ENCODE assay signal across 20 mouse cellular contexts in genomic region chr4:41763176-41763575, GRCm38 (mm10). TPM values are rescaled to one million over a fixed set of nuclear protein-coding genes. Genes with fewer than 3 reads are reported as not detected.
A peak's percentile ranks its signal among the peaks of the same experiment; 100 is the strongest.
DNase-seq lines count a peak whose midpoint lies in the region; ATAC-seq and TF ChIP-seq lines count a peak whose summit lies in the region.
"Not testable (repeated sequence)": the region's sequence is repeated elsewhere in the genome, so short reads cannot be mapped to it uniquely, and the experiment has no call there.
"Had no signal": no experiment of that assay in that cellular context is flagged by ENCODE, and none has a peak within 500 bp of the region (broad histone marks: within the 10 kb centered on the region; RNA-seq: fewer than 3 reads in every experiment).

No protein-coding gene starts in this region.

- not testable (repeated sequence) for ATAC-seq in embryonic facial prominence, embryonic 15.5 days (ENCODE audit: insufficient number of reproducible peaks, low FRiP score, low TSS enrichment, low read depth); heart, embryonic 12.5 days (ENCODE audit: insufficient number of reproducible peaks, low FRiP score); hindbrain, embryonic 14.5 days (ENCODE audit: low FRiP score); limb, embryonic 14.5 days (ENCODE audit: low FRiP score, low read depth); stomach, embryonic 15.5 days (ENCODE audit: insufficient read depth, low FRiP score, low read depth)

- H3K9me3 ChIP-seq in embryonic facial prominence, embryonic 10.5 days; embryonic facial prominence, embryonic 15.5 days (replicated peaks); heart, embryonic 12.5 days (replicated peaks); hindbrain, embryonic 14.5 days (ENCODE audit: control insufficient read depth, low read length); limb, embryonic 14.5 days (ENCODE audit: control insufficient read depth, low read length); stomach, embryonic 15.5 days: not testable (repeated sequence)

- DNase-seq in embryonic facial prominence, embryonic 10.5 days (ENCODE audit: low spot score); left cerebral cortex, adult 2 months (ENCODE audit: extremely low spot score in 1 of 2, low spot score in 2 of 2); limb, embryonic 14.5 days (ENCODE audit: low spot score): not testable (repeated sequence)
- DNase-seq in hindbrain, embryonic 14.5 days (ENCODE audit: low spot score): peak; percentile 19

- WGBS in embryonic facial prominence, embryonic 10.5 days: 75% methylated on average over 4 of the region's 6 CpGs
- 37% methylated on average over 5 of the region's 6 CpGs for WGBS in embryonic facial prominence, embryonic 15.5 days
- WGBS in heart, embryonic 12.5 days: 69% methylated on average over 5 of the region's 6 CpGs
- whole genome bisulfite sequencing in hindbrain, embryonic 14.5 days: 78% methylated on average over 4 of the region's 6 CpGs
- WGBS in limb, embryonic 14.5 days: 48% methylated on average over 3 of the region's 6 CpGs
- 69% methylated on average over 4 of the region's 6 CpGs for WGBS in stomach, embryonic 15.5 days

- peak overlapping the region; percentile 66 for H3K4me2 ChIP-seq in embryonic facial prominence, embryonic 15.5 days (replicated peaks)
- H3K4me2 ChIP-seq in heart, embryonic 12.5 days: peak overlapping the region; percentile 81
- not testable (repeated sequence) for H3K4me2 ChIP-seq in hindbrain, embryonic 14.5 days (replicated peaks)
- peak overlapping the region; percentile 76 for H3K4me2 ChIP-seq in limb, embryonic 14.5 days (replicated peaks; ENCODE audit: low read depth, low read length, severe bottlenecking)
- peak overlapping the region; percentile 61; the same call in 1 of the 2 replicates for H3K4me2 ChIP-seq in stomach, embryonic 15.5 days

- intact Hi-C loops in left cerebral cortex, adult 2 months (cut with DNase I): not testable (repeated sequence)

- H3K27ac ChIP-seq in embryonic facial prominence, embryonic 10.5 days (replicated peaks): peak overlapping the region; percentile 89
- peak overlapping the region; percentile 95 for H3K27ac ChIP-seq in embryonic facial prominence, embryonic 15.5 days (replicated peaks)
- H3K27ac ChIP-seq in heart, embryonic 12.5 days (ENCODE audit: poor library complexity, severe bottlenecking): peak overlapping the region; percentile 97; the same call in 1 of the 2 replicates
- not testable (repeated sequence) for H3K27ac ChIP-seq in hindbrain, embryonic 14.5 days; stomach, embryonic 15.5 days
- peak overlapping the region; percentile 90 for H3K27ac ChIP-seq in left cerebral cortex, adult 2 months
- H3K27ac ChIP-seq in limb, embryonic 14.5 days (replicated peaks; ENCODE audit: low read depth, low read length): peak overlapping the region; percentile 93

- H3K27me3 ChIP-seq in embryonic facial prominence, embryonic 10.5 days (replicated peaks; ENCODE audit: low read depth, poor library complexity, severe bottlenecking); embryonic facial prominence, embryonic 15.5 days; heart, embryonic 12.5 days (replicated peaks); hindbrain, embryonic 14.5 days (ENCODE audit: control insufficient read depth, insufficient read depth, low read length); limb, embryonic 14.5 days (ENCODE audit: control insufficient read depth, insufficient read depth, low read length); stomach, embryonic 15.5 days (replicated peaks): not testable (repeated sequence)

- H3K9ac ChIP-seq in embryonic facial prominence, embryonic 15.5 days; hindbrain, embryonic 14.5 days; stomach, embryonic 15.5 days: not testable (repeated sequence)
- 0 out of 2 replicates have a peak overlapping the region, but pooled peaks have one; percentile 67 for H3K9ac ChIP-seq in heart, embryonic 12.5 days
- peak overlapping the region; percentile 68; the same call in 1 of the 2 replicates for H3K9ac ChIP-seq in limb, embryonic 14.5 days (ENCODE audit: low read depth, low read length, severe bottlenecking)

- not testable (repeated sequence) for TF ChIP-seq CTCF in left cerebral cortex, adult 2 months (IDR thresholded peaks at IDR 0.05)

- peak overlapping the region; percentile 65 for H3K4me3 ChIP-seq in embryonic facial prominence, embryonic 10.5 days
- H3K4me3 ChIP-seq in embryonic facial prominence, embryonic 15.5 days (replicated peaks): peak overlapping the region; percentile 59
- not testable (repeated sequence) for H3K4me3 ChIP-seq in heart, embryonic 12.5 days; hindbrain, embryonic 14.5 days (replicated peaks; ENCODE audit: low read length); left cerebral cortex, adult 2 months; stomach, embryonic 15.5 days (replicated peaks)
- H3K4me3 ChIP-seq in limb, embryonic 14.5 days (replicated peaks; ENCODE audit: low read length): peak overlapping the region; percentile 66

- not testable (repeated sequence) for TF ChIP-seq POLR2A in limb, embryonic 14.5 days (IDR thresholded peaks at IDR 0.05; ENCODE audit: borderline replicate concordance, extremely low read depth, insufficient read depth, insufficient read length)

- H3K4me1 ChIP-seq in embryonic facial prominence, embryonic 10.5 days: peaks cover 44% of the 10 kb centered on the region
- peaks cover 38% of the 10 kb centered on the region for H3K4me1 ChIP-seq in embryonic facial prominence, embryonic 15.5 days
- peaks cover 38% of the 10 kb centered on the region for H3K4me1 ChIP-seq in heart, embryonic 12.5 days (replicated peaks)
- peaks cover 22% of the 10 kb centered on the region for H3K4me1 ChIP-seq in hindbrain, embryonic 14.5 days (replicated peaks; ENCODE audit: control insufficient read depth, insufficient read depth, low read length)
- H3K4me1 ChIP-seq in limb, embryonic 14.5 days (ENCODE audit: control insufficient read depth, insufficient read depth, low read length): peaks cover 21% of the 10 kb centered on the region
- peaks cover 32% of the 10 kb centered on the region for H3K4me1 ChIP-seq in stomach, embryonic 15.5 days

- H3K36me3 ChIP-seq in embryonic facial prominence, embryonic 10.5 days (replicated peaks): peaks cover 32% of the 10 kb centered on the region
- peaks cover 16% of the 10 kb centered on the region for H3K36me3 ChIP-seq in embryonic facial prominence, embryonic 15.5 days
- peaks cover 35% of the 10 kb centered on the region for H3K36me3 ChIP-seq in heart, embryonic 12.5 days
- H3K36me3 ChIP-seq in hindbrain, embryonic 14.5 days (replicated peaks; ENCODE audit: control insufficient read depth, insufficient read depth): peaks cover 14% of the 10 kb centered on the region
- peaks cover 24% of the 10 kb centered on the region for H3K36me3 ChIP-seq in limb, embryonic 14.5 days (ENCODE audit: control insufficient read depth, insufficient read depth, low read length)
- H3K36me3 ChIP-seq in stomach, embryonic 15.5 days: not testable (repeated sequence)

RNA-seq across cellular contexts. Expression of gene Sigmar1, which starts 7.2 kb away (rescaled TPM):
- polyA plus RNA-seq in embryonic facial prominence, embryonic 10.5 days (2016; fragmentation: Nextera tagmentation; extraction: Ambion mirVana): 87.6 and 91.5 TPM in 2 replicates
- 75.9 and 79.7 TPM in 2 replicates for polyA plus RNA-seq in embryonic facial prominence, embryonic 15.5 days (2015; fragmentation: Nextera tagmentation; extraction: Ambion mirVana)
- 61.2 and 62.1 TPM in 2 replicates for polyA plus RNA-seq in heart, embryonic 12.5 days (2016; fragmentation: Nextera tagmentation; extraction: Ambion mirVana)
- polyA plus RNA-seq in hindbrain, embryonic 14.5 days (2014; fragmentation: Nextera tagmentation; extraction: Ambion mirVana): 77.5 and 84.5 TPM in 2 replicates
- total RNA-seq in left cerebral cortex, adult 2 months (2021): 10 to 100 TPM; 58.0 to 58.9 TPM
- polyA plus RNA-seq in limb, embryonic 14.5 days (2012; rRNA removed): 79.2 and 91.4 TPM in 2 replicates
- 85.3 and 88.9 TPM in 2 replicates for polyA plus RNA-seq in limb, embryonic 14.5 days (2014; fragmentation: Nextera tagmentation; extraction: Ambion mirVana)
- 81.6 and 82.2 TPM in 2 replicates for polyA plus RNA-seq in stomach, embryonic 15.5 days (2015; fragmentation: Nextera tagmentation; extraction: Ambion mirVana)

RNA-seq across cellular contexts. Expression of gene Galt, which starts 8.1 kb away (rescaled TPM):
- 31.2 and 34.3 TPM in 2 replicates for polyA plus RNA-seq in embryonic facial prominence, embryonic 10.5 days (2016; fragmentation: Nextera tagmentation; extraction: Ambion mirVana)
- polyA plus RNA-seq in embryonic facial prominence, embryonic 15.5 days (2015; fragmentation: Nextera tagmentation; extraction: Ambion mirVana): 41.4 and 45.5 TPM in 2 replicates
- polyA plus RNA-seq in heart, embryonic 12.5 days (2016; fragmentation: Nextera tagmentation; extraction: Ambion mirVana): 54.6 and 57.0 TPM in 2 replicates
- polyA plus RNA-seq in hindbrain, embryonic 14.5 days (2014; fragmentation: Nextera tagmentation; extraction: Ambion mirVana): 46.2 and 47.2 TPM in 2 replicates
- total RNA-seq in left cerebral cortex, adult 2 months (2021): 10 to 100 TPM; 85.8 to 88.5 TPM
- polyA plus RNA-seq in limb, embryonic 14.5 days (2012; rRNA removed): 83.3 and 119 TPM in 2 replicates
- polyA plus RNA-seq in limb, embryonic 14.5 days (2014; fragmentation: Nextera tagmentation; extraction: Ambion mirVana): 39.5 and 43.6 TPM in 2 replicates
- polyA plus RNA-seq in stomach, embryonic 15.5 days (2015; fragmentation: Nextera tagmentation; extraction: Ambion mirVana): 39.6 and 47.9 TPM in 2 replicates

RNA-seq across cellular contexts. Expression of gene Ccl27a, which starts 10.9 kb away (rescaled TPM):
- 41.4 and 43.2 TPM in 2 replicates for polyA plus RNA-seq in embryonic facial prominence, embryonic 10.5 days (2016; fragmentation: Nextera tagmentation; extraction: Ambion mirVana)
- 36.5 and 43.8 TPM in 2 replicates for polyA plus RNA-seq in embryonic facial prominence, embryonic 15.5 days (2015; fragmentation: Nextera tagmentation; extraction: Ambion mirVana)
- polyA plus RNA-seq in heart, embryonic 12.5 days (2016; fragmentation: Nextera tagmentation; extraction: Ambion mirVana): 45.8 and 47.5 TPM in 2 replicates
- 238 and 269 TPM in 2 replicates for polyA plus RNA-seq in hindbrain, embryonic 14.5 days (2014; fragmentation: Nextera tagmentation; extraction: Ambion mirVana)
- total RNA-seq in left cerebral cortex, adult 2 months (2021): 100 to 1,000 TPM; 250 to 265 TPM
- polyA plus RNA-seq in limb, embryonic 14.5 days (2012; rRNA removed): 96.6 and 107 TPM in 2 replicates
- 44.9 and 50.9 TPM in 2 replicates for polyA plus RNA-seq in limb, embryonic 14.5 days (2014; fragmentation: Nextera tagmentation; extraction: Ambion mirVana)
- polyA plus RNA-seq in stomach, embryonic 15.5 days (2015; fragmentation: Nextera tagmentation; extraction: Ambion mirVana): 31.5 and 33.7 TPM in 2 replicates
- total RNA-seq: monocyte, adult 5-6 weeks had no signal

RNA-seq across cellular contexts. Expression of gene Arid3c, which starts 32.2 kb away (rescaled TPM):
- 0.50 and 0.86 TPM in 2 replicates for polyA plus RNA-seq in embryonic facial prominence, embryonic 10.5 days (2016; fragmentation: Nextera tagmentation; extraction: Ambion mirVana)
- polyA plus RNA-seq in embryonic facial prominence, embryonic 15.5 days (2015; fragmentation: Nextera tagmentation; extraction: Ambion mirVana): 0.12 and 0.16 TPM in 2 replicates
- not detected in 2 replicates for polyA plus RNA-seq in heart, embryonic 12.5 days (2016; fragmentation: Nextera tagmentation; extraction: Ambion mirVana)
- 1.0 and 1.5 TPM in 2 replicates for polyA plus RNA-seq in hindbrain, embryonic 14.5 days (2014; fragmentation: Nextera tagmentation; extraction: Ambion mirVana)
- under 1 TPM in 1 of 2 experiments, not detected in 1; 0.52 TPM for total RNA-seq in left cerebral cortex, adult 2 months (2021)
- 0.09 and 0.20 TPM in 2 replicates for polyA plus RNA-seq in limb, embryonic 14.5 days (2012; rRNA removed)
- polyA plus RNA-seq in limb, embryonic 14.5 days (2014; fragmentation: Nextera tagmentation; extraction: Ambion mirVana): 0.29 TPM in 1 of 2 replicates, not detected in the other
- polyA plus RNA-seq in stomach, embryonic 15.5 days (2015; fragmentation: Nextera tagmentation; extraction: Ambion mirVana): not detected in 2 replicates
- total RNA-seq: adrenal gland, adult 18-20 months; adrenal gland, postnatal 25 days; gastrocnemius, adult 8-10 months; gastrocnemius, postnatal 4 days; heart, adult 2 months; heart, postnatal 36 days; layer of hippocampus, postnatal 36 days; monocyte, adult 5-6 weeks had no signal
- polyA plus RNA-seq: forebrain, embryonic 16.5 days; heart, adult 2 months; heart, embryonic 16.5 days; intestine, embryonic 14.5 days; liver, embryonic 14.5 days; lung, adult 2 months had no signal

RNA-seq across cellular contexts. Expression of gene Dctn3, which starts 40.2 kb away (rescaled TPM):
- 133 and 140 TPM in 2 replicates for polyA plus RNA-seq in embryonic facial prominence, embryonic 10.5 days (2016; fragmentation: Nextera tagmentation; extraction: Ambion mirVana)
- 139 and 146 TPM in 2 replicates for polyA plus RNA-seq in embryonic facial prominence, embryonic 15.5 days (2015; fragmentation: Nextera tagmentation; extraction: Ambion mirVana)
- 113 and 118 TPM in 2 replicates for polyA plus RNA-seq in heart, embryonic 12.5 days (2016; fragmentation: Nextera tagmentation; extraction: Ambion mirVana)
- polyA plus RNA-seq in hindbrain, embryonic 14.5 days (2014; fragmentation: Nextera tagmentation; extraction: Ambion mirVana): 271 and 274 TPM in 2 replicates
- 100 to 1,000 TPM; 165 TPM for total RNA-seq in left cerebral cortex, adult 2 months (2021)
- polyA plus RNA-seq in limb, embryonic 14.5 days (2012; rRNA removed): 64.2 and 70.1 TPM in 2 replicates
- 99.1 and 101 TPM in 2 replicates for polyA plus RNA-seq in limb, embryonic 14.5 days (2014; fragmentation: Nextera tagmentation; extraction: Ambion mirVana)
- 124 and 130 TPM in 2 replicates for polyA plus RNA-seq in stomach, embryonic 15.5 days (2015; fragmentation: Nextera tagmentation; extraction: Ambion mirVana)
